Mouse (Mus musculus) stomach, embryonic 14.5 days (tissue): ENCODE data around the gene Nup54. TPM values are rescaled to one million over a fixed set of nuclear protein-coding genes. Genes with fewer than 3 reads are reported as not detected.
A peak's percentile ranks its signal among the peaks of the same experiment; 100 is the strongest.

Experiments used
- ATAC-seq: fragments of 200-750 bp; cut with Nextera tagmentation; 2 replicates; pipeline ENCODE4 v1.8.0; 2017; ENCODE audit warnings: low read depth, moderate TSS enrichment; ENCODE audit not compliant: insufficient number of reproducible peaks, insufficient read depth, low FRiP score
- H3K27ac ChIP-seq: fragments of 300-500 bp; sonication (generic); 2 replicates; pipeline ENCODE4 v1.5.1; 2014; ENCODE audit warnings: mild to moderate bottlenecking, low read length, moderate library complexity, mixed read lengths
- H3K27me3 ChIP-seq: fragments of 300-500 bp; sonication (generic); 2 replicates; pipeline ENCODE4 v1.6.1; 2014; ENCODE audit warnings: low read length, control low read depth, mixed read lengths; ENCODE audit not compliant: control insufficient read depth, insufficient read depth
- H3K36me3 ChIP-seq: fragments of 300-500 bp; sonication (generic); 2 replicates; pipeline ENCODE4 v1.6.1; 2014; ENCODE audit warnings: mild to moderate bottlenecking, control low read depth, low read length, moderate library complexity, mixed read lengths; ENCODE audit not compliant: control insufficient read depth, insufficient read depth
- H3K4me1 ChIP-seq: fragments of 300-500 bp; sonication (generic); 2 replicates; pipeline ENCODE4 v1.6.1; 2014; ENCODE audit warnings: low read length, control low read depth, mixed read lengths; ENCODE audit not compliant: control insufficient read depth, insufficient read depth
- H3K4me2 ChIP-seq: fragments of 300-500 bp; sonication (generic); replicated peaks from 2 replicates; pipeline ENCODE4 v1.6.1; 2014; ENCODE audit warnings: low read depth, low read length, control low read depth
- H3K4me3 ChIP-seq: fragments of 300-500 bp; sonication (generic); 2 replicates; pipeline ENCODE4 v1.5.1; 2014; ENCODE audit warnings: low read depth, low read length, control low read depth
- H3K9ac ChIP-seq: fragments of 300-500 bp; sonication (generic); replicated peaks from 2 replicates; pipeline ENCODE4 v1.6.1; 2014; ENCODE audit warnings: low read depth, mild to moderate bottlenecking, control low read depth, low read length, moderate library complexity, mixed read lengths
- H3K9me3 ChIP-seq: fragments of 300-500 bp; sonication (generic); 2 replicates; pipeline ENCODE4 v1.6.1; 2016; ENCODE audit warnings: low read depth, low read length, control low read depth; ENCODE audit not compliant: control insufficient read depth
- WGBS: fragments of 180-500 bp; shearing (Covaris S2); extraction: QIAGEN DNeasy Blood & Tissue Kit; methylation state at CpG from one replicate; pipeline ENCODE4 v1.1.7; 2014; 5-methylcytosine and 5-hydroxymethylcytosine counted together
- polyA plus RNA-seq: library from polyadenylated mRNA; unstranded; fragments of >200 nt; fragmentation: Nextera tagmentation; extraction: Ambion mirVana; gene quantifications from 2 replicates; pipeline ENCODE4 v1.2.1, GENCODE M21; 2014

Nup54 gene
- polyA plus RNA-seq, 1 experiment from 2014 or later: 55.2 TPM

DNA sequence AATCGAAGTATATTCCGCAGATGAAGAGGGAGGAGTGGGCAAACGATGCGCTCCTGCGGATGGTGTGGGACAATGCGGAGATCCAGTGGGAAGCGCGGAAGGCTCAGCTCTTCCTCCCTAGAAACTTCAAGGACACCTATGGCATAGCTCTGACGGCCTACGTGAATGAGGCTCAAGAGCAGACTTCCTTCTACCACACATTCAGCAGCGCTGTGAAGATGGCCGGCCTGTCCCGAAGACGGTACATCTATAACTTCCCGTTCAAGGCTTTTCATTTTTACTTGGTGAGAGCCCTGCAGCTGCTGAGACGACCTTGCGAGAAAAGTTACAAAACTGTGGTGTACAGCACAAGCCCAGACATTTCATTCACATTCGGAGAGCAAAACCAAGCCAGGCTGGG, 42.5 kb downstream of the Nup54 start:
- no peak overlapping the region for H3K27ac ChIP-seq
- no peak for ATAC-seq
- no peaks in the 10 kb centered on the region for H3K9me3 ChIP-seq
- H3K4me3 ChIP-seq: peak overlapping the region; percentile 19; the same call in 1 of the 2 replicates
- WGBS: 39% methylated on average over 18 of the region's 18 CpGs
- H3K27me3 ChIP-seq: peaks cover 8% of the 10 kb centered on the region; the same call in 1 of the 2 replicates
- no peak overlapping the region for H3K9ac ChIP-seq
- no peaks in the 10 kb centered on the region for H3K4me1 ChIP-seq
- H3K4me2 ChIP-seq: peak overlapping the region; percentile 24
- H3K36me3 ChIP-seq: no peaks in the 10 kb centered on the region

GRCm38 (mm10) chr5:92390615-92391014, 44.4 kb downstream of the Nup54 start:
- no peak overlapping the region for H3K4me3 ChIP-seq
- no peaks in the 10 kb centered on the region for H3K4me1 ChIP-seq
- H3K4me2 ChIP-seq: no peak overlapping the region
- ATAC-seq: no peak
- H3K9ac ChIP-seq: no peak overlapping the region
- peaks cover 8% of the 10 kb centered on the region; the same call in 1 of the 2 replicates for H3K27me3 ChIP-seq
- H3K36me3 ChIP-seq: no peaks in the 10 kb centered on the region
- no peak overlapping the region for H3K27ac ChIP-seq
- no peaks in the 10 kb centered on the region for H3K9me3 ChIP-seq
- 64% methylated on average over 8 of the region's 8 CpGs for WGBS

GRCm38 (mm10) chr5:92389977-92390376, 45.0 kb downstream of the Nup54 start:
- Histone ChIP-seq H3K4me2 (no peak overlapping the region), H3K9me3 (no peaks in the 10 kb centered on the region), H3K9ac (no peak overlapping the region), H3K4me1 (no peaks in the 10 kb centered on the region), H3K4me3 (no peak overlapping the region), H3K27ac (no peak overlapping the region), H3K27me3 (peaks cover 8% of the 10 kb centered on the region; the same call in 1 of the 2 replicates), H3K36me3 (no peaks in the 10 kb centered on the region)
- 56% methylated on average over 2 of the region's 2 CpGs for WGBS
- no peak for ATAC-seq

DNA sequence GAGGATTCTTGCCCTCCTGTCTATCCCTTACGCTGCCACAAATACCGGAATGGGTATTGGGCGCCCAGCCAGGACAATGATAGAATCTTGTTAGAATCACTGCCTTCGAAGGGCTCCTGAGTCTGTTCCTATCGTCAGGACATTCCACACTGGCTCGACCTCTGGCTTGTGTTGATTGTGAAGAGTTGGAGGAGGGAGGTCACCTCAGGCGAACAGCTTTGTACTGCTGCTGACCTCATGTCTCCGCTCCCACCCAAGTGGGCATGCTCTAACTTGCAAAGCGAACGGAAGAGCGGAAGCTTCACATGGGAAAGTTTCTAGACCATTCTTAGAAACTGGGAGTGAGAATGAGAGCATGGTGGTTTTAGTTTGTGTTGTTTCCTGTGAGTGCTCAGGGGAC, 47.6 kb downstream of the Nup54 start:
- 63% methylated on average over 11 of the region's 11 CpGs for WGBS
- H3K9me3 ChIP-seq: no peaks in the 10 kb centered on the region
- H3K9ac ChIP-seq: no peak overlapping the region
- no peaks in the 10 kb centered on the region for H3K4me1 ChIP-seq
- no peak overlapping the region for H3K4me3 ChIP-seq
- no peak overlapping the region for H3K27ac ChIP-seq
- no peaks in the 10 kb centered on the region for H3K36me3 ChIP-seq
- no peak overlapping the region for H3K4me2 ChIP-seq
- H3K27me3 ChIP-seq: peaks cover 5% of the 10 kb centered on the region; the same call in 1 of the 2 replicates
- no peak for ATAC-seq

DNA sequence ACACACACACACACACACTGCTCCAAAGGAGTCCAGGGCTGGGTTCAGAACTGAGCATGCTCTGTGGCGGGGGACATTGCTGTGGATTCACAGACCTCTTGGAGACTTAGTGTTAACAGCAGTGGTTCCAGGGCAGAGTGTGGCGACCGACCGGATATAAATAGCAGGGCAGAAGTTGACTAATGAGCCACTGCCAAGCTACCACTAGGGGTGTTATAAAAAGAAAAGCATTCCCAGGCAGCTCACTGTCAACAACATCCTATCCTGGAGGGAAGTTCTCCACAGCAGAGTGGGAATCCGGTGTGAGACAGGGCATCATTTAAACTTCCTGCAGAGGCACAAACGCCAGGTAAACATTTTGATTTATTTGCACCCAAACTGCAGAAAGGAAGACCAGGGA, 48.4 kb downstream of the Nup54 start:
- no peak for ATAC-seq
- Histone ChIP-seq H3K9ac (no peak overlapping the region), H3K27ac (no peak overlapping the region), H3K4me3 (no peak overlapping the region), H3K4me2 (no peak overlapping the region), H3K4me1 (no peaks in the 10 kb centered on the region), H3K36me3 (no peaks in the 10 kb centered on the region), H3K9me3 (no peaks in the 10 kb centered on the region), H3K27me3 (peaks cover 3% of the 10 kb centered on the region; the same call in 1 of the 2 replicates)
- WGBS: 28% methylated on average over 6 of the region's 6 CpGs

DNA sequence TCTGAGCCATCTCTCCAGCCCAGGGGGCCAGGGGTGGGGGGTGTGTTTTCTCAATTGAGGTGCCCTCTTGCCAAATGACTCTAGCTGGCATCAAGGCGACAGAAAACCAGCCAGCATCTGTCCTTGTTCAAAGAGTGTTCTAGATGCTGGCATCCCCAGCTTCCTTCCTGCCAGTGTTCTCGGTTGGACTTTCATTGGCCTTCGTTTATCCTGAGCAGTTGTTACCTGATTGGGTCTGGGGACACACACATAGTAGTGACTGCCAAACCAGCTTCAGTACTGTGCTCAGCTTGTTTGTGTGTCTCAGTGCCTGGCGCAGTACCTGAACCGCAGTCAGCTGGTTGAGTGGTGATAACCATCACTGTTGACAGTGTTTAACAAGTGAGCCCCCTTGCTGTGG, 48.9 kb downstream of the Nup54 start:
- ATAC-seq: no peak
- 82% methylated on average over 5 of the region's 5 CpGs for WGBS
- Histone ChIP-seq H3K4me2 (no peak overlapping the region), H3K4me3 (no peak overlapping the region), H3K9ac (no peak overlapping the region), H3K27ac (no peak overlapping the region), H3K4me1 (no peaks in the 10 kb centered on the region), H3K9me3 (no peaks in the 10 kb centered on the region), H3K27me3 (no peaks in the 10 kb centered on the region), H3K36me3 (no peaks in the 10 kb centered on the region)

GRCm38 (mm10) chr5:92384855-92385254, 50.2 kb downstream of the Nup54 start:
- no peaks in the 10 kb centered on the region for H3K36me3 ChIP-seq
- H3K4me2 ChIP-seq: no peak overlapping the region
- H3K4me1 ChIP-seq: no peaks in the 10 kb centered on the region

GRCm38 (mm10) chr5:92383747-92384146, 51.3 kb downstream of the Nup54 start:
- ATAC-seq: no peak

More at GRCm38 (mm10) chr5:92384855-92385254, 50.2 kb downstream of the Nup54 start:
- no peak overlapping the region for H3K9ac ChIP-seq
- H3K27me3 ChIP-seq: no peaks in the 10 kb centered on the region
- H3K27ac ChIP-seq: no peak overlapping the region
- no peaks in the 10 kb centered on the region for H3K9me3 ChIP-seq
- ATAC-seq: no peak
- WGBS: 51% methylated on average over 7 of the region's 7 CpGs
- H3K4me3 ChIP-seq: no peak overlapping the region

GRCm38 (mm10) chr5:92382349-92382679, 52.7 kb downstream of the Nup54 start:
- WGBS: 59% methylated on average over 9 of the region's 9 CpGs
- ATAC-seq: no peak

More at GRCm38 (mm10) chr5:92383747-92384146, 51.3 kb downstream of the Nup54 start:
- H3K4me2 ChIP-seq: no peak overlapping the region
- no peak overlapping the region for H3K27ac ChIP-seq
- no peaks in the 10 kb centered on the region for H3K36me3 ChIP-seq
- no peak overlapping the region for H3K4me3 ChIP-seq
- WGBS: 50% methylated on average over 7 of the region's 7 CpGs
- H3K27me3 ChIP-seq: no peaks in the 10 kb centered on the region
- no peak overlapping the region for H3K9ac ChIP-seq
- H3K4me1 ChIP-seq: no peaks in the 10 kb centered on the region
- H3K9me3 ChIP-seq: no peaks in the 10 kb centered on the region

More at GRCm38 (mm10) chr5:92382349-92382679, 52.7 kb downstream of the Nup54 start:
- Histone ChIP-seq H3K4me1 (0 out of 2 replicates have a peak, but pooled peaks cover 2% of the 10 kb centered on the region), H3K9ac (no peak overlapping the region), H3K36me3 (no peaks in the 10 kb centered on the region), H3K4me2 (no peak overlapping the region), H3K27me3 (no peaks in the 10 kb centered on the region), H3K27ac (no peak overlapping the region), H3K4me3 (no peak overlapping the region), H3K9me3 (no peaks in the 10 kb centered on the region)
